Mouse (Mus musculus): ENCODE data around the gene Surf6. TPM values are rescaled to one million over a fixed set of nuclear protein-coding genes. Genes with fewer than 3 reads are reported as not detected.

Surf6 gene
- polyA plus RNA-seq (2015; fragmentation: Nextera tagmentation; extraction: Ambion mirVana), result 28.2 and 29.5 TPM in 2 replicates

DNA sequence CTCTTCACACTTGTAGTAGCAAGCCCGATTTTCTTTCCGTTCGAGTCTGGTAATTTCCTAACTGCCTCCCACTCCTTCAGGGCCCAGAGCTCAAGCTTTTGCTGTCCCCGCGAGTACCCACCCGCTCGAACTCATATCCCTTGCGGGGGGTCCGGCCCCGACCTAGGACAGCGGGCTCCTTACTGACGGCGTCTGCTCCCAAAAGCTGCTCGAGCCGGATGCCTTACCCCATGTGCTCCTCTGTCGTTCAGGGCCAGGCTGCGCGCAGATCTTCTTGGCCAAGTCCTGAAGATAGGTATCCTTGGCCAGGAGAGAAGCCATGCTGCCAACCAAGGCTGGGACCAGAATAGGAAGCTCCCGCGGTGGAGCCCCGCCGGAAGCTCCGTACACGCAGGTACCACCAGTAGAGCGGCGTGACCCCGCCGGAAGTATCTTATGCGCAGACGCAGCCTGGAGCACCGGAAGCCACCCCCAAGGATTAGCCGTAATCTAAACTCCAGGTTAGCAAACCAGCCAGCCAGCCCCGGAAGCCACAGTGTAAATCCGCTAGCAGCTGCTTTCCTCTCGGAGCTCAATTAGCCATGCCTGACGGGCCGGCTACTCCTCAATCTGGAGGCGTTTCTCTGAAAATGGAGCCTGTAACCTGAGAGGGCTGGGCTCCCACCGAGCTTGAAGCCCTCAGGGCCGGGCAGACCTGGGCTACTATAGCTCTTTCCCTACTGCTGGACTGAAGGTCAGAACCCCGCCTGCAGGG, at the start of gene Surf6:
Gene Surf6, minus strand, starts transcription at position 413 of the 754 bp plus-strand sequence.
- under 1% methylated on average over 41 of the region's 41 CpGs for WGBS
- H3K4me3 ChIP-seq, result peak within 1 kb of the TSS; percentile 64
- H3K9me3 ChIP-seq, result no peaks in the 10 kb centered on the region
- H3K9ac ChIP-seq, result peak within 1 kb of the TSS; percentile 83
- peaks cover 32% of the 10 kb centered on the region for H3K4me1 ChIP-seq (replicated peaks)
- ATAC-seq (ENCODE audit: low FRiP score), result peak; percentile 95
- peaks cover 63% of the 10 kb centered on the region for H3K36me3 ChIP-seq
- peak within 1 kb of the TSS; percentile 75 for H3K4me2 ChIP-seq
- no peaks in the 10 kb centered on the region for H3K27me3 ChIP-seq
- peak within 1 kb of the TSS; percentile 92 for H3K27ac ChIP-seq

DNA sequence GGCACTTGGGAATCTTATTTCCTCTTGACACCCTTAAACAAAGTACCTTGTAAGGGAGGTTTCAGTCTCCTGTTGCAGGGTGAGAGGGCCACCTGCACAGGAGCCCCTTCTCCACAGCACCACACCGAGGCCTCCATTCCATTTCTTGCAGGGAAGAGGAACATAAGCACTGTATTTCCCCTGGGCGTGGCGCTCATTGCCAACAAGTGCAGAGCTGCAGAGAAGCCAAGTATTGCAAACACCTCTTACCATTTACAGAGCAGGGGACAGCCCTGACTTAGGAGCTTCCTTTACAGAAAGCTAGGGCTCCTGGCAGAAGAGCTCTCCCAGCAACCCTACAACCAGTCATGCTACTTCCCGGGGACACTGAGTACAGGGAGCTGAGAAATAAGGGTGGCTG, 49.5 kb upstream of the Surf6 start:
- H3K27ac ChIP-seq, result no peak overlapping the region
- H3K4me3 ChIP-seq, result no peak overlapping the region
- H3K36me3 ChIP-seq, result peaks cover 85% of the 10 kb centered on the region
- WGBS, result 96% methylated on average over 4 of the region's 4 CpGs
- H3K4me1 ChIP-seq (replicated peaks), result no peaks in the 10 kb centered on the region
- no peak overlapping the region for H3K4me2 ChIP-seq
- H3K27me3 ChIP-seq, result no peaks in the 10 kb centered on the region
- no peak overlapping the region for H3K9ac ChIP-seq
- ATAC-seq (ENCODE audit: low FRiP score), result no peak
- H3K9me3 ChIP-seq, result no peaks in the 10 kb centered on the region

DNA sequence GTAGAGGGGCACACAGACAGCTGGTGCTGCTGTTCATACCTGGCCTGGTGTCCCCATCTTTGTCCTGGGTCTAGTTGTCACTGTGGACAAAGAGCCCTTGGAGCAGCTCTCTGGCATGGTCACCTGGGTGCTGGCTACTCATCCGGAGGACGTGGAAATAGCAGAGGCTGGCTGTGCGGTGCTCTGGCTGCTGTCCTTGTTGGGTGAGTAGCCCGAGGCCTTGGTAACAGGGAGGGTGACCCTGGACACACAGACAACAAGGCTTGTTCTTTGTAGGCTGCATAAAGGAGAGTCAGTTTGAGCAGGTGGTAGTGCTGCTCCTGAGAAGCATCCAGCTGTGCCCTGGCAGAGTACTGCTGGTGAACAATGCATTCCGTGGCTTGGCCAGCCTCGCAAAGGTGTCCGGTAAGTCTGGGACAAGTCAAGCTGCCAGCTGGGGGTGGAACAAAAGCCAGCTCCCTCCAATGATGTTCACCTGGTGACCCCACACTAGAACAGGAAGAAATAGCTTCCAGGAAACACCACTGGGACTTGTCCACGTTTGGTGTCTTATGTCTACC, 48.7 kb upstream of the Surf6 start:
- Histone ChIP-seq H3K4me1 (replicated peaks) (no peaks in the 10 kb centered on the region), H3K4me2 (no peak overlapping the region), H3K9me3 (no peaks in the 10 kb centered on the region), H3K36me3 (peaks cover 86% of the 10 kb centered on the region), H3K9ac (no peak overlapping the region), H3K27ac (no peak overlapping the region), H3K4me3 (no peak overlapping the region), H3K27me3 (no peaks in the 10 kb centered on the region)
- ATAC-seq (ENCODE audit: low FRiP score), result no peak
- 94% methylated on average over 8 of the region's 8 CpGs for WGBS

DNA sequence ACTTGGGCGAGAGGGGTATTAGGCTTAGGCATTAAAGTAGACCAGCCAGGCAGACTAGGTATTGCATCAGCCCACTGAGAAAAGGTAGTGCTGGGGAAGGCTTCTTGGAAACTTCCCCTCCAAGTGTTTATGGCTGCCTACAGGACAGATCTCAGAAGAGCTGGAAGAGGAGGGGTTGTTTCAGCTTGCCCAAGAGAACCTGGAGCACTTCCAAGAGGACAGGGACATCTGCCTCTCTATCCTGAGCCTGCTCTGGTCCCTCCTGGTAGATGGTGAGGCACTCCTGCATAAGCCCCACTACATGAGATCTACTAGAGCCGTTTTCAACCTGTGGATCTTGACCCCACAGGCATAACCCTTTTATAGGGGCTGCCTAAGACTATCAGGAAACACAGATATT, 47.7 kb upstream of the Surf6 start:
- ATAC-seq (ENCODE audit: low FRiP score), result no peak
- Histone ChIP-seq H3K4me2 (no peak overlapping the region), H3K9ac (no peak overlapping the region), H3K9me3 (no peaks in the 10 kb centered on the region), H3K27ac (no peak overlapping the region), H3K4me3 (no peak overlapping the region), H3K27me3 (no peaks in the 10 kb centered on the region), H3K4me1 (replicated peaks) (no peaks in the 10 kb centered on the region), H3K36me3 (peaks cover 77% of the 10 kb centered on the region)
- WGBS, result 94% methylated on average over 2 of the region's 2 CpGs

DNA sequence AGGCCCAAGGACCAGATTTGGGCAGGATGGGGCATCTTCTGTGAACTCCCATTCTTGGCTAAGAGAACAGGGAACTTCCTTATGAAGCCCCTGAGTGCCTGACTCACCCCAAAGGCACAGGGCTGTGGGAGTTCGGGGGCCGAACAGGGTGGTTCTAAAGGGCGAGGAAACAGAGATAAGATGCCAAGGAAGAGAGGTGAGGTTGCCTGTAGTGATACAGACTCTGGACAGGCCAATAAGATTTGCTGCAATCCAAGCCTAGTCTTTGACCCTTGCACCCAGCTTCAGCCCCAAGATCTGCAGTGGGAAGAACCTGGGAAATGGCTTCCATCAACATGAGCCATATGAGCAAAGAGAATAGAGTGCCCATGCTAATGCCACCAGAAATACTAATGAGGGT, 40.6 kb upstream of the Surf6 start:
- Histone ChIP-seq H3K9me3 (no peaks in the 10 kb centered on the region), H3K4me2 (no peak overlapping the region), H3K27ac (no peak overlapping the region), H3K36me3 (peaks cover 10% of the 10 kb centered on the region), H3K4me1 (replicated peaks) (no peaks in the 10 kb centered on the region), H3K4me3 (no peak overlapping the region), H3K9ac (no peak overlapping the region), H3K27me3 (no peaks in the 10 kb centered on the region)
- WGBS, result 89% methylated on average over 3 of the region's 3 CpGs
- ATAC-seq (ENCODE audit: low FRiP score), result no peak

DNA sequence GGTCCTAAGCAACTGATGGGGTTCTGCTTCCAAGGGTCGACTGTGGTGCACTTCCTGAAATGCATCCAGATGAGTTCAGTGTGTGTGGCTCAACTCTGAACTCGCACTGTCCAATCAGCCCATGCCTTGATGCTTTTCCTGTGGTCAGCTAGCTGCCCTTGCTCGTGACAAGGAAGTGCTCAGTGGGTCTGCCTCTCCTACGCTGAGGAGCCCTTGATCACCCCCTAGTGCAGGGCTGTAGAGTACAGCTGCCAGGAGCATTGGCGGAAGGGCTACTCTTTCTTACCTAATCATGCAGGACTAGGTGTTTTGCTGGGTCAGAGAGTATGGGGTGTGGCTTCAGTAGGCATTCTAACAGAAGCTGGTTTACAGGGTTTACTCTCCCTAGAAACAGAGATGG, 38.9 kb upstream of the Surf6 start:
- Histone ChIP-seq H3K9me3 (no peaks in the 10 kb centered on the region), H3K4me2 (no peak overlapping the region), H3K27ac (no peak overlapping the region), H3K27me3 (no peaks in the 10 kb centered on the region), H3K9ac (no peak overlapping the region), H3K4me1 (replicated peaks) (no peaks in the 10 kb centered on the region), H3K4me3 (no peak overlapping the region), H3K36me3 (peaks cover 2% of the 10 kb centered on the region)
- ATAC-seq (ENCODE audit: low FRiP score), result no peak
- 43% methylated on average over 5 of the region's 5 CpGs for WGBS

DNA sequence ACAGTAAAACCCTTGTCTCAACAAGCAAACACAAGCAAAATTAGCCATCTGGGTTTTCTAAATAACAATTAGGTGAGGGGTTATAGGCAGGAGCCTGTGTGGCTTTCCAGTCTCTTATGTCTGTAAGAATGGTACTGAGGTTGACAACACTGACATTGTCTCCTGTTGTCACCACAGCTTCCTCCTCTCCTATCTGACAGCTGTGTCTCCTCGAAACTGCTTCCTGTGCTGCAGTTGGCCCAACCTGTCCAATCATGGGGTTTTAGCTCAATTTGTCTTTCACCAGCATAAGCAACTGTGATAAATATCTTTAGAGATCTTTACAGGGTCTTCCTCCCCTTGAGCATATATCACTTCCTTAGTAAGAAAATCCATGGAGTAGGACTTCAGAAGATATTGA, 33.7 kb upstream of the Surf6 start:
- Histone ChIP-seq H3K4me3 (no peak overlapping the region), H3K4me1 (replicated peaks) (peaks cover 12% of the 10 kb centered on the region), H3K36me3 (no peaks in the 10 kb centered on the region), H3K27ac (no peak overlapping the region), H3K9ac (no peak overlapping the region), H3K4me2 (no peak overlapping the region), H3K27me3 (no peaks in the 10 kb centered on the region), H3K9me3 (no peaks in the 10 kb centered on the region)
- no peak for ATAC-seq (ENCODE audit: low FRiP score)
- WGBS, result 69% methylated on average over 1 of the region's 1 CpGs

DNA sequence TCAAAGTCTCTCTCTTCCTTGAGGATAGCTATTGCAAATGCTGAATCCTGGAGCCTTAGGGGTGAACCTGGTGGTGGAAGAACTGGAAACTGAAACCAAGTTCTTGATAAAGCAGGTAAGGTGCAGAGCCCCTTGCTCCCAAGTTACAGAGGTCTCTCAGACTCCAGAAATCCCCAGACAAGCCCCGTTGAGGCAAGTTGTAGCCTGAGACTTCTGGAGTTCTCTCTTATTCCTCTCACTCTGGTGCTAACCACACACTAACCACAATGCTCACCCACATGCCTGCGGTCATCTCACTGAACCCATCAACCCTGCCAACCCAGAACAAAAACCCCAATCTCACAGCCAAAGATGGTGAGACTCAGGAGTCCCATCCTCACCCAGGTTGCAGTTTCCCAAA, 32.6 kb upstream of the Surf6 start:
- Histone ChIP-seq H3K4me1 (replicated peaks) (peaks cover 24% of the 10 kb centered on the region), H3K4me2 (no peak overlapping the region), H3K9me3 (no peaks in the 10 kb centered on the region), H3K36me3 (peaks cover 10% of the 10 kb centered on the region), H3K27me3 (no peaks in the 10 kb centered on the region), H3K27ac (no peak overlapping the region), H3K9ac (no peak overlapping the region), H3K4me3 (no peak overlapping the region)
- no peak for ATAC-seq (ENCODE audit: low FRiP score)
- WGBS, result 85% methylated on average over 2 of the region's 2 CpGs

DNA sequence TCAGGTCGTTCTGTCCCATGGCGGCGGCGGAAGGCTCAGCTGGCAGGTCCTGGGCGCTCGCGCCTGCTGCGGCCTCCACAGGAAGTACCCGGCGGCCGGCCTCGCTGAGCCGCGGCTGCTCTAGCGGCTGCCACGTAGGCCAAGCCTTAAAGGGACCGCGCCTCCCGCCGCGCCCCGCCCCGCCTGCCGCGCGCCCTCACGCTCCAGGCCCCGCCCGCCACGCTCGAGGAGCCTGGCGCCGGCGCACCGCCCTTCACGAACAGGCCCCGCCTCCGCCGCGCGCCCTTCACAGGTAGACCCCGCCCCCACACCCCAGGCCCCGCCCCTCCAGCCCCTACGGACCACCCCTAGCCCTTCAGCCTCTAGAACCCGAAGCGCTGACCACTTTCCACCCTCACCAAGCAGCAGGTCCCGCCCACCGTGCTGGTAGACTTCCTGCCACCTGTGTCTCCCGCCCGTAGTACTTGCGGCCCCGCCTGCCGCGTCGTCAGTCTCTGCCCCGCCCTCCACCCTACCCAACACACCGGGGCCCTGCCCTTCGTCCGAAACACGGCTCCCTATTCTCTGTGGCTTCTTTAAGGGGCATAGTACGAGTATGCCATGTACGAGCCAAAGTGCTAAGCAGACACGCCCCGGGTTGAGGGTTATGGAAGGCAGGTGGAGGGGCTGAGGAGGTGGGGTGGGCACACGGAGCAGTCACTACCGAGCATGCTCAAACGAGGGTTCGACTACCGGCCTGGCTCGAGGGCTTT, 30.8 kb upstream of the Surf6 start, which contains the start of the genes Surf4 and Stkld1:
Gene Surf4, minus strand, starts transcription at position 625 of the 752 bp plus-strand sequence.
Gene Stkld1, plus strand, starts transcription at position 744 of the 752 bp plus-strand sequence.
- WGBS, result 1% methylated on average over 61 of the region's 70 CpGs
- peak within 1 kb of the TSS; percentile 96 for H3K4me3 ChIP-seq
- no peaks in the 10 kb centered on the region for H3K9me3 ChIP-seq
- peak within 1 kb of the TSS; percentile 97 for H3K9ac ChIP-seq
- ATAC-seq (ENCODE audit: low FRiP score), result peak; percentile 95
- peaks cover 30% of the 10 kb centered on the region for H3K4me1 ChIP-seq (replicated peaks)
- peak within 1 kb of the TSS; percentile 89 for H3K4me2 ChIP-seq
- peaks cover 25% of the 10 kb centered on the region for H3K36me3 ChIP-seq
- H3K27ac ChIP-seq, result peak within 1 kb of the TSS; percentile 88
- no peaks in the 10 kb centered on the region for H3K27me3 ChIP-seq

DNA sequence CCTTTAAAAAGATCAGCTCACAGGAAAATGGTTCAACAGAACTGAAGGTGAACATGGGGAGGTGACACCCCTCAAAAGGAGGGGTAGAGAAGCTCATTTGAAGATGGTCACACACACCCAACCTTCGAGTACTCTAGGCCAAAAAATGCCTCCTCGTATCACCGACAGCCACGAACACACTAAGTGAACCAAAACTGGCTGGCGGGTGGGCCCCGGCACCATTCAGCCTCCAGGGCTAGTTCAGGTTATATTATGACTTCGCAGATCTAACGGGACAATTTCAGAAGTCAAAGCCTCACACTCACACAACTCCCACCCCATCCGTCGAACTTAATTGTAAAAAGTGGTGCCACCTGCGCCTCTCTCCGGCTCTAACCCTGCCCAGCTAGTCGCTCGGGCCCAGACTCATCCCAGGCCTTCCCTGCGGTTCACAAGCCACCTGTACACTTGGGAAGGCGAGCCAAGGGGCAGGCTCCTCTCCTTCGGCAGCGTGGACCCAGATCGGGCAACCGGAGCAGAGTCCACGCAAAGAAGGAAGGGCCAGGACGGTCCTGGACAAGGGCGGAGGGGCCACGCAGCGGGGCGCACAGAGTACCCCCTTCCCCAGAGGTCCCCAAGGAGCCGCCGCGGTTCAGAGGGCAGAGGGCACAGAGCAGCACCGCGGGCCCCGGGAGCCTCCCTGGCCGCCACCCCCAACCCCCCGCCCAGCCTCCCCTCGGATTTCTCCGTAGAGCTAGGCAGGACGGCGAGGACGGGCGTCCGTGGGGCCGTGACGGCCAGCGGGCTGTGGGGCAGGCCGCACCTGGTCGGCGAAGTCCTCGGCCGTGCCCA, 30.0 kb upstream of the Surf6 start:
- peak overlapping the region; percentile 88 for H3K27ac ChIP-seq
- no peaks in the 10 kb centered on the region for H3K27me3 ChIP-seq
- H3K4me2 ChIP-seq, result peak overlapping the region; percentile 89
- no peak; the same call in 1 of the 2 replicates for ATAC-seq (ENCODE audit: low FRiP score)
- H3K9ac ChIP-seq, result peak overlapping the region; percentile 97
- WGBS, result 4% methylated on average over 44 of the region's 49 CpGs
- peak overlapping the region; percentile 96 for H3K4me3 ChIP-seq
- peaks cover 32% of the 10 kb centered on the region for H3K36me3 ChIP-seq
- peaks cover 33% of the 10 kb centered on the region for H3K4me1 ChIP-seq (replicated peaks)
- no peaks in the 10 kb centered on the region for H3K9me3 ChIP-seq

DNA sequence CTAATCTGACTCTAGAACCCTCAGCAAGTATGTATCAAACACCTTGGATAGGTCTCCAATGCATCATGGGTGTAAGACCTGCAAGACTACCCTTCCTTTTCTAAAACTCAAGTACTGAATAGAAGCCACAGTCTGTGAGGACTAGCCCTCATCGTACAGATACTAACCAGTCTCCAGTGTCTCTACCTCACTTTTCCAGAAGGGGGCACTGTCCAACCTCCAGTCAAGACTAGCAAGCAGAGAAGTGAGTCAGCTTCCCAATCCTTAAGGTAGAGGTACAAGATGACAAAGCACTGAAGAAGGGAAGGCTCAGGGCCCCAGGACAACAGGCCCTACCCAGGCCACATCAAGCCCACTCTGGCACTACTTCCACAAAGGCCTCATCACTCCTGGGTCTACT, 27.7 kb upstream of the Surf6 start:
- Histone ChIP-seq H3K4me2 (no peak overlapping the region), H3K4me3 (no peak overlapping the region), H3K9me3 (no peaks in the 10 kb centered on the region), H3K9ac (peak overlapping the region; percentile 97; the same call in 1 of the 2 replicates), H3K27me3 (no peaks in the 10 kb centered on the region), H3K36me3 (peaks cover 54% of the 10 kb centered on the region), H3K4me1 (replicated peaks) (peaks cover 35% of the 10 kb centered on the region), H3K27ac (no peak overlapping the region)
- ATAC-seq (ENCODE audit: low FRiP score), result no peak
- 29% methylated on average over 1 of the region's 1 CpGs for WGBS
